Mouse (Mus musculus) liver, embryonic 15.5 days (tissue): ENCODE measurements around the gene Nrd1. TPM values are rescaled to one million over a fixed set of nuclear protein-coding genes. Genes with fewer than 3 reads are reported as not detected.

Experiments
- ATAC-seq: fragments of 200-750 bp; cut with Nextera tagmentation; 2 replicates; pipeline ENCODE4 v1.8.0; 2017; ENCODE audit warnings: moderate number of reproducible peaks, mild to moderate bottlenecking, moderate library complexity; ENCODE audit not compliant: insufficient read depth
- H3K27ac ChIP-seq: fragments of 300-500 bp; sonication (generic); replicated peaks from 2 replicates; pipeline ENCODE4 v1.5.1; 2015; ENCODE audit warnings: mild to moderate bottlenecking, inconsistent platforms
- H3K27me3 ChIP-seq: fragments of 300-500 bp; sonication (generic); 2 replicates; pipeline ENCODE4 v1.6.1; 2015; ENCODE audit warnings: mild to moderate bottlenecking, inconsistent platforms
- H3K36me3 ChIP-seq: fragments of 300-500 bp; sonication (generic); replicated peaks from 2 replicates; pipeline ENCODE4 v1.6.1; 2015; ENCODE audit warnings: moderate library complexity, mild to moderate bottlenecking, inconsistent platforms
- H3K4me1 ChIP-seq: fragments of 300-500 bp; sonication (generic); replicated peaks from 2 replicates; pipeline ENCODE4 v1.6.1; 2015; ENCODE audit warnings: inconsistent platforms
- H3K4me2 ChIP-seq: fragments of 300-500 bp; sonication (generic); 2 replicates; pipeline ENCODE4 v1.6.1; 2015; ENCODE audit warnings: moderate library complexity, mild to moderate bottlenecking, inconsistent platforms
- H3K4me3 ChIP-seq: fragments of 300-500 bp; sonication (generic); replicated peaks from 2 replicates; pipeline ENCODE4 v1.5.1; 2015; ENCODE audit warnings: mild to moderate bottlenecking, inconsistent platforms
- H3K9ac ChIP-seq: fragments of 300-500 bp; sonication (generic); 2 replicates; pipeline ENCODE4 v1.6.1; 2015; ENCODE audit warnings: moderate library complexity, mild to moderate bottlenecking, inconsistent platforms
- H3K9me3 ChIP-seq: fragments of 300-500 bp; sonication (generic); replicated peaks from 2 replicates; pipeline ENCODE4 v1.6.1; 2016; ENCODE audit warnings: inconsistent platforms
- WGBS: fragments of 180-500 bp; shearing (Covaris S2); methylation state at CpG from one replicate; pipeline ENCODE4 v1.1.7; 2015; ENCODE audit warnings: mixed read lengths; ENCODE audit not compliant: insufficient replicate concordance; 5-methylcytosine and 5-hydroxymethylcytosine counted together
- polyA plus RNA-seq: library from polyadenylated mRNA; unstranded; fragments of >200 nt; fragmentation: Nextera tagmentation; extraction: Ambion mirVana; gene quantifications from 2 replicates; pipeline ENCODE4 v1.2.1, GENCODE M21; 2015

Gene Nrd1
- polyA plus RNA-seq, 1 experiment from 2014 or later, result 33.7 TPM

DNA sequence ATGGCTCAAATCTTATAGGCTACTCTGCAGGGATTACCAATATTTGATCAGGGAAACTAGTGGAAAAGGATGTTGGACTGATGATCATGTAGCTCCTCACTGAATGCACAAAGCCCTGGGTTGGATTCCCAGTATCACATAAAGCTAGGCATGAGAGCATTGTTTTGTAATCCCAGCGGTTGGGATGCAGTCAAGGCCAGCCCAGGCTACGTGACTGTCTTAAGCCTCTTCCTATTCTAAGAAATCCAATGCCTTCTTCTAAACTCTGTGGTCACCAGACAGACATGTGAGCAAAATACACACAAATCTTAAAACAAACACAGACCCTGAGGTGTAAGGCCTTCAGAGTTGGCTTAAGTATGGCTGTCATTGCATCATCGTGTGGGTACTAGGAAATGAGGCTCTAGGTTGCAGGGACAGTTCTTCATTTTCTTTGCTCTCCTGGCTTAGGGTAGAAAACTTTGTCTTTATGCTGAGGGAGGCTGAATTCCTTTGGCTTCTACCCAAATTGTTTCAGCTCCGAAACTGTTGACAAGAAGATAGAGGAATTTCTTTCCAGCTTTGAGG lies 58.9 kb downstream of the Nrd1 start:
- peaks cover 97% of the 10 kb centered on the region for H3K36me3 ChIP-seq
- no peak for ATAC-seq
- 71% methylated on average over 4 of the region's 4 CpGs for WGBS

GRCm38 (mm10) chr4:109064941-109065340 lies 64.5 kb downstream of the Nrd1 start:
- WGBS, result 85% methylated on average over 6 of the region's 6 CpGs

More for the DNA sequence above, 58.9 kb downstream of the Nrd1 start:
- Histone ChIP-seq H3K9me3 (no peaks in the 10 kb centered on the region), H3K9ac (no peak overlapping the region), H3K4me2 (no peak overlapping the region), H3K4me1 (no peaks in the 10 kb centered on the region), H3K27ac (no peak overlapping the region), H3K4me3 (no peak overlapping the region), H3K27me3 (no peaks in the 10 kb centered on the region)

DNA sequence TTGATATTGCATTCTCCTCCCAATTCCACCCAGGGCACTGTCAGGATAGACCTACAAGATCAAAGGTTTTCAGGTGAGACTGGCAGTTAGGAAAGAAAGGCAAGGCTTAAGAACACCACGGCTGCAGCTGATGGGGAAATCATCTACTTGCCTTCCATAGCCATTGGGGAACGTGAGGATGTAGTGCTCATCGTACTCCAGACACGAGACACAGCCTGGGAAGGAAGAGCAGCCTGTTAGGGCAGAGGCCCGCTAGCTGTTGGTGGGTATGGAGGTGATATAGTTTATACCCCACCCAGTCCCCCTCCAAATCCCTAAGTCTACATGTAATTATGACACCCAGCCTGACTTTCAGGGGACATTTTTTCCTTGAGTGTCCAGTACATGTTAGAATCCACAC lies 65.3 kb downstream of the Nrd1 start:
- Histone ChIP-seq H3K9me3 (no peaks in the 10 kb centered on the region), H3K4me2 (no peak overlapping the region), H3K4me3 (no peak overlapping the region), H3K36me3 (peaks cover 82% of the 10 kb centered on the region), H3K27ac (no peak overlapping the region), H3K27me3 (no peaks in the 10 kb centered on the region), H3K4me1 (no peaks in the 10 kb centered on the region), H3K9ac (no peak overlapping the region)
- no peak for ATAC-seq
- 89% methylated on average over 5 of the region's 5 CpGs for WGBS

More at GRCm38 (mm10) chr4:109064941-109065340, 64.5 kb downstream of the Nrd1 start:
- H3K27ac ChIP-seq, result no peak overlapping the region
- no peaks in the 10 kb centered on the region for H3K4me1 ChIP-seq
- peaks cover 82% of the 10 kb centered on the region for H3K36me3 ChIP-seq
- no peaks in the 10 kb centered on the region for H3K9me3 ChIP-seq
- no peak overlapping the region for H3K9ac ChIP-seq
- no peaks in the 10 kb centered on the region for H3K27me3 ChIP-seq
- H3K4me3 ChIP-seq, result no peak overlapping the region
- ATAC-seq, result no peak
- H3K4me2 ChIP-seq, result no peak overlapping the region

DNA sequence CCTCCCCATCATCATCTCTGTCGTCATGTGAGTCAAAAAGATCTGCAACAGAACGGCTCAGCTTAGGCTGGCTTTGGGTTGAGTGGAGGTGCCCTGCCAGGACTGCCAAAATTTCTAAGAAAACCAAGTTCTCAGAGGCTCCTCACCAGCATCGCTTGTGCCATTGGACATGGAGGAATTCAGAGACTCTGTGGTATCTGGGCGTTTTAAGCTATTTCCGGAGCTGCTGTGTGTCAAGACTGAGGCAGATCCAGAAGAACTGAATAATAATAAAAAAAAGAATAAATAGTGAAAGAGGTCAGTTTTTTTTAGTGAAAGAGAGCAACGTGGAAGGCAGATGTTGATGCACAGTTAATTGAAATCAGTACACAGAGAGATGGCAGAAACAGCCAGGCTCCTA lies 72.4 kb downstream of the Nrd1 start:
- no peak for ATAC-seq
- H3K4me1 ChIP-seq, result no peaks in the 10 kb centered on the region

GRCm38 (mm10) chr4:109073296-109073695 lies 72.8 kb downstream of the Nrd1 start:
- Histone ChIP-seq H3K4me1 (no peaks in the 10 kb centered on the region), H3K9me3 (no peaks in the 10 kb centered on the region), H3K36me3 (peaks cover 41% of the 10 kb centered on the region), H3K27me3 (no peaks in the 10 kb centered on the region), H3K4me3 (no peak overlapping the region), H3K27ac (no peak overlapping the region), H3K4me2 (no peak overlapping the region), H3K9ac (no peak overlapping the region)
- 73% methylated on average over 3 of the region's 3 CpGs for WGBS
- no peak for ATAC-seq

More for the DNA sequence above, 72.4 kb downstream of the Nrd1 start:
- Histone ChIP-seq H3K4me2 (no peak overlapping the region), H3K4me3 (no peak overlapping the region), H3K27ac (no peak overlapping the region), H3K9ac (no peak overlapping the region), H3K9me3 (no peaks in the 10 kb centered on the region), H3K27me3 (no peaks in the 10 kb centered on the region), H3K36me3 (peaks cover 45% of the 10 kb centered on the region)
- 71% methylated on average over 6 of the region's 6 CpGs for WGBS

DNA sequence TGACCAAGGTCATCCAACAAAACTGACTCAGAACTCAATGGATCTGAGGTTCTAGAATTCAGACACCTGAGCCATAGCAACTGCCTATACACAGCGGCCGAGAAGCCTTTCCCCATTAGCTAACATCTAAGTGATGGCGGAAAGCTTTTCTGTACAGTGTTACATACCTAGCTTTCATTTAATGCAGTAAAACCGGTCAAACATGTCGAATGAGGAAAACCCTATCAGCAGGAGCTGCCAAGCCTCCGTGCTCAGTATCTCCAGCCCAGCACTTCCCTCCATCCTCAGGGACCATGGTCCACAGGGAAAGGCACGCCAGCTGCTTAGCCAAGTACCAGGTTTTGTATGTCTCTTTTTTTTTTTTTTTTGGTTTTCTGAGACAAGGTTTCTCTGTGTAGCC lies 78.5 kb downstream of the Nrd1 start:
- no peak overlapping the region for H3K27ac ChIP-seq
- ATAC-seq, result no peak
- WGBS, result 84% methylated on average over 7 of the region's 7 CpGs
- H3K36me3 ChIP-seq, result peaks cover 42% of the 10 kb centered on the region
- no peaks in the 10 kb centered on the region for H3K4me1 ChIP-seq
- no peak overlapping the region for H3K4me2 ChIP-seq
- no peak overlapping the region for H3K9ac ChIP-seq
- H3K4me3 ChIP-seq, result no peak overlapping the region
- no peaks in the 10 kb centered on the region for H3K9me3 ChIP-seq
- H3K27me3 ChIP-seq, result no peaks in the 10 kb centered on the region

- no peak overlapping the region for H3K27ac ChIP-seq
These were observed 79.2 kb downstream of the Nrd1 start for GRCm38 (mm10) chr4:109079676-109080075.

DNA sequence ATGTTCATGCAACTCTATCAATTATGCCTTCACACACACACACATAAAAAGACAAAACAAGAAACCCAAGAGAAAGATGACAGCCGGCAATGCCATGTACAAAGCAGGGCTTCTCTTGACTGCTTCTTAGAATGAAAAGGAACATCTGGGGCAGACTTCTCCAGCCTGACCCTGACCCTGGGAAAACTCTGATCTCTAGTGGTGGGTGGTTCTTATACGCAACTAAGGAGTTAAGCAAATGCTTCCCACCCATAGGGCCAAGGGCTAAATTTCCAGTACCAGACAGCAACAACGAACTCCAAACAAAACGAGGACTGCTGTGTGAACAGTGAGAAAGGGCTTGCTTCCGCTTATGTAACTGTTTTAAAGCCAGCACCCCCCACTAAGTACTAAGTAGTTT lies 79.7 kb downstream of the Nrd1 start:
- Histone ChIP-seq H3K27me3 (no peaks in the 10 kb centered on the region), H3K4me2 (no peak overlapping the region), H3K4me1 (no peaks in the 10 kb centered on the region), H3K4me3 (no peak overlapping the region), H3K9me3 (no peaks in the 10 kb centered on the region), H3K36me3 (peaks cover 42% of the 10 kb centered on the region), H3K9ac (no peak overlapping the region), H3K27ac (no peak overlapping the region)
- no peak for ATAC-seq
- 75% methylated on average over 5 of the region's 5 CpGs for WGBS

More at GRCm38 (mm10) chr4:109079676-109080075, 79.2 kb downstream of the Nrd1 start:
- peaks cover 42% of the 10 kb centered on the region for H3K36me3 ChIP-seq
- no peaks in the 10 kb centered on the region for H3K27me3 ChIP-seq
- 61% methylated on average over 3 of the region's 3 CpGs for WGBS
- ATAC-seq, result no peak
- H3K4me3 ChIP-seq, result no peak overlapping the region
- H3K9me3 ChIP-seq, result no peaks in the 10 kb centered on the region
- H3K4me2 ChIP-seq, result no peak overlapping the region
- H3K9ac ChIP-seq, result no peak overlapping the region
- no peaks in the 10 kb centered on the region for H3K4me1 ChIP-seq

GRCm38 (mm10) chr4:109089171-109089570 lies 88.7 kb downstream of the Nrd1 start:
- no peak overlapping the region for H3K4me3 ChIP-seq
- no peaks in the 10 kb centered on the region; the same call in 1 of the 2 replicates for H3K36me3 ChIP-seq
- no peak overlapping the region for H3K27ac ChIP-seq
- no peak overlapping the region for H3K4me2 ChIP-seq
- H3K9me3 ChIP-seq, result no peaks in the 10 kb centered on the region
- no peak for ATAC-seq
- H3K27me3 ChIP-seq, result no peaks in the 10 kb centered on the region
- 76% methylated on average over 5 of the region's 5 CpGs for WGBS
- peaks cover 22% of the 10 kb centered on the region for H3K4me1 ChIP-seq
- no peak overlapping the region for H3K9ac ChIP-seq

DNA sequence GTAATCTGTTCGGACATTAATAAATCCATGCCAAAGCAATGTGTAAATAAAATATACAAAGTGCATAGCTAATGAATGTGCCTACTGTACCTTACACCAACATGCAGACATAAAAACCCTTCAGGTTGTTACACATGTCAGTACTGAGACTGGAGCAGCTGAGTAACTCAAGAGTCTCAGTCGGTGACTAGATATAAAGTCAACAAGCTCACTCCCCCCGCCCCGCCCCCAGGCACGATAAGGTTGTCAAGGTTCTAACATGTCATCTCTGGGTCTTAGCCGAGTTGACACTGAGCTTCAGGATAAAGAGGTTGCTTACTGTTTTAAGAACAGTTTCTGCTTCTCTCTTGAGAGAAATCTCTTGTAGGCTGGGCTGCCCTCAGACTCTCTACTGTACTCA lies 89.5 kb downstream of the Nrd1 start:
- WGBS, result 34% methylated on average over 6 of the region's 6 CpGs
- Histone ChIP-seq H3K27me3 (no peaks in the 10 kb centered on the region), H3K4me1 (peaks cover 22% of the 10 kb centered on the region), H3K9ac (no peak overlapping the region), H3K4me2 (no peak overlapping the region), H3K27ac (no peak overlapping the region), H3K9me3 (no peaks in the 10 kb centered on the region), H3K36me3 (peaks cover 6% of the 10 kb centered on the region; the same call in 1 of the 2 replicates), H3K4me3 (no peak overlapping the region)
- peak; percentile 66; the same call in 1 of the 2 replicates for ATAC-seq

DNA sequence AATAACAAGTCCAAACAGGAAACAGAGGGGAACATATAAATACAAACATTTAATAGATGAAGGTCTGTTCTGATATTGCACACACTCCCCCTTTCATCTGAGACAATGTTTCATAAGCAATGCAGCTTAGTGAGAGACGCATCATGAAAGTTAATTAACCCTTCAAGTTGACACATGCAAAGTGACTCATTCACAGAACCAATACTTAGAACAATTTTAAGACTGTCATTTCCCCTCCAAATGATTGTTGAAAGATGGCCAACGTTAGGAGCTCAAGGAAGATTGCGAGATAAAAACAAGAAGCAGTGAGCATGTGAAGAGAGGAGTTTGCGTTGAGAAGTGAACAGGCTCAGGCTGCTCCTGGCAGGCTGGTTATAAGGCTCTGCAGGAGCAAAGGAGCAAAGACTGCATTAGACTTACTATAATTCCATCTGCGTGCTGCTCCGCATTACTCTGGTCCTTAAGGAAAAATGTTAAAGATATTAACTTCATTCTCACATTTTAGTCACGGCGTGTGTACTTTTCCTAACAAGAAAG lies 90.9 kb downstream of the Nrd1 start:
- H3K27ac ChIP-seq, result no peak overlapping the region
- H3K4me1 ChIP-seq, result peaks cover 22% of the 10 kb centered on the region
- no peak overlapping the region for H3K4me3 ChIP-seq
- H3K9me3 ChIP-seq, result no peaks in the 10 kb centered on the region
- 79% methylated on average over 8 of the region's 8 CpGs for WGBS
- H3K9ac ChIP-seq, result no peak overlapping the region
- no peaks in the 10 kb centered on the region for H3K27me3 ChIP-seq
- H3K36me3 ChIP-seq, result 0 out of 2 replicates have a peak, but pooled peaks cover 6% of the 10 kb centered on the region
- H3K4me2 ChIP-seq, result no peak overlapping the region
- ATAC-seq, result no peak

- H3K4me1 ChIP-seq, result peaks cover 24% of the 10 kb centered on the region
- H3K27ac ChIP-seq, result no peak overlapping the region
- H3K9me3 ChIP-seq, result no peaks in the 10 kb centered on the region
- WGBS, result 47% methylated on average over 5 of the region's 5 CpGs
- H3K4me3 ChIP-seq, result no peak overlapping the region
- H3K4me2 ChIP-seq, result no peak overlapping the region
- H3K27me3 ChIP-seq, result no peaks in the 10 kb centered on the region
- H3K36me3 ChIP-seq, result 0 out of 2 replicates have a peak, but pooled peaks cover 11% of the 10 kb centered on the region
- ATAC-seq, result peak; percentile 70
- no peak overlapping the region for H3K9ac ChIP-seq
These were observed 91.9 kb downstream of the Nrd1 start for GRCm38 (mm10) chr4:109092344-109092743.
